Mouse (Mus musculus) limb, embryonic 14.5 days (tissue): ENCODE results near the gene Tcn2. TPM values are rescaled to one million over a fixed set of nuclear protein-coding genes. Genes with fewer than 3 reads are reported as not detected.

Source experiments
- ATAC-seq: fragments of 200-750 bp; cut with Nextera tagmentation; 2 replicates; pipeline ENCODE4 v1.8.0; 2017; ENCODE audit warnings: low read depth, moderate number of reproducible peaks, moderate TSS enrichment; ENCODE audit not compliant: low FRiP score
- DNase-seq: peaks from one replicate; pipeline ENCODE4 v3.0.0-alpha.2; 2015; ENCODE audit warnings: low spot score
- H3K27ac ChIP-seq: fragments of 300-500 bp; sonication (generic); replicated peaks from 2 replicates; pipeline ENCODE4 v1.5.1; 2014; ENCODE audit warnings: low read depth, mild to moderate bottlenecking, low read length, moderate library complexity, mixed read lengths
- H3K27me3 ChIP-seq: fragments of 300-500 bp; sonication (generic); 2 replicates; pipeline ENCODE4 v1.6.1; 2014; ENCODE audit warnings: low read length, mixed read lengths; ENCODE audit not compliant: control insufficient read depth, insufficient read depth
- H3K36me3 ChIP-seq: fragments of 300-500 bp; sonication (generic); 2 replicates; pipeline ENCODE4 v1.6.1; 2014; ENCODE audit warnings: mild to moderate bottlenecking, low read length, moderate library complexity, mixed read lengths; ENCODE audit not compliant: control insufficient read depth, insufficient read depth
- H3K4me1 ChIP-seq: fragments of 300-500 bp; sonication (generic); 2 replicates; pipeline ENCODE4 v1.6.1; 2014; ENCODE audit warnings: antibody characterized with exemption, low read length, mixed read lengths; ENCODE audit not compliant: control insufficient read depth, insufficient read depth
- H3K4me2 ChIP-seq: fragments of 300-500 bp; sonication (generic); replicated peaks from 2 replicates; pipeline ENCODE4 v1.6.1; 2014; ENCODE audit warnings: low read depth, mild to moderate bottlenecking, low read length, moderate library complexity; ENCODE audit not compliant: severe bottlenecking
- H3K4me3 ChIP-seq: fragments of 300-500 bp; sonication (generic); replicated peaks from 2 replicates; pipeline ENCODE4 v1.5.1; 2014; ENCODE audit warnings: low read length
- H3K9ac ChIP-seq: fragments of 300-500 bp; sonication (generic); 2 replicates; pipeline ENCODE4 v1.6.1; 2014; ENCODE audit warnings: mild to moderate bottlenecking, low read depth, low read length, moderate library complexity; ENCODE audit not compliant: severe bottlenecking
- H3K9me3 ChIP-seq: fragments of 300-500 bp; sonication (generic); 2 replicates; pipeline ENCODE4 v1.6.1; 2016; ENCODE audit warnings: low read length; ENCODE audit not compliant: control insufficient read depth
- POLR2A ChIP-seq: fragments of 200-500 bp; IDR thresholded peaks from 2 replicates; pipeline ENCODE4 v1.8.0; 2012; ENCODE audit warnings: inconsistent platforms, mild to moderate bottlenecking, moderate library complexity, borderline replicate concordance; ENCODE audit not compliant: insufficient read depth, insufficient read length; ENCODE audit errors: extremely low read depth
- WGBS: fragments of 180-500 bp; shearing (Covaris S2); extraction: QIAGEN DNeasy Blood & Tissue Kit; methylation state at CpG from one replicate; pipeline ENCODE4 v1.1.7; 2014; 5-methylcytosine and 5-hydroxymethylcytosine counted together
- polyA plus RNA-seq, 2 experiments: library from polyadenylated mRNA; depleted of rRNA in 1 of 2; stranded (reverse) in 1 of 2; unstranded in 1 of 2; fragments of >200 nt; fragmentation: Nextera tagmentation in 1 of 2; extraction: Ambion mirVana in 1 of 2; gene quantifications; 2 replicates each; pipeline versions ENCODE4 v1.2.1 to v1.2.3; 2012 to 2014

The Tcn2 gene
- polyA plus RNA-seq, 2 experiments, result 51.5 to 54.3 TPM

- ATAC-seq, result no peak
- 38% methylated on average over 2 of the region's 2 CpGs for WGBS
- Histone ChIP-seq H3K4me3 (no peak overlapping the region), H3K27ac (no peak overlapping the region), H3K4me2 (no peak overlapping the region), H3K9me3 (no peaks in the 10 kb centered on the region), H3K9ac (no peak overlapping the region), H3K36me3 (no peaks in the 10 kb centered on the region), H3K4me1 (no peaks in the 10 kb centered on the region), H3K27me3 (no peaks in the 10 kb centered on the region)
- no peak for TF ChIP-seq POLR2A
- DNase-seq, result peak; percentile 77
Measured at GRCm38 (mm10) chr11:3879836-3880235, 52.1 kb downstream of the Tcn2 start.

- DNase-seq (no peak), ATAC-seq (no peak)
- H3K9me3 ChIP-seq, result no peaks in the 10 kb centered on the region
- TF ChIP-seq POLR2A, result no peak
- no peak overlapping the region for H3K9ac ChIP-seq
- H3K4me3 ChIP-seq, result no peak overlapping the region
- H3K27ac ChIP-seq, result no peak overlapping the region
- no peak overlapping the region for H3K4me2 ChIP-seq
- WGBS, result 75% methylated on average over 7 of the region's 7 CpGs
- no peaks in the 10 kb centered on the region for H3K4me1 ChIP-seq
- H3K27me3 ChIP-seq, result no peaks in the 10 kb centered on the region
- H3K36me3 ChIP-seq, result no peaks in the 10 kb centered on the region
Measured at GRCm38 (mm10) chr11:3878660-3879059, 53.3 kb downstream of the Tcn2 start.

GRCm38 (mm10) chr11:3876419-3876818 lies 55.5 kb downstream of the Tcn2 start:
- TF ChIP-seq POLR2A, result no peak
- 69% methylated on average over 6 of the region's 6 CpGs for WGBS
- H3K4me3 ChIP-seq, result no peak overlapping the region

More at GRCm38 (mm10) chr11:3876419-3876818, 55.5 kb downstream of the Tcn2 start:
- Histone ChIP-seq H3K4me2 (no peak overlapping the region), H3K4me1 (no peaks in the 10 kb centered on the region), H3K9me3 (no peaks in the 10 kb centered on the region), H3K9ac (no peak overlapping the region), H3K27me3 (no peaks in the 10 kb centered on the region), H3K36me3 (no peaks in the 10 kb centered on the region), H3K27ac (no peak overlapping the region)
- ATAC-seq (no peak), DNase-seq (no peak)

Other genes starting within 250 kb of the Tcn2 start
- gene Osbp2, start 68.3 kb downstream of the Tcn2 start, polyA plus RNA-seq (2012; rRNA removed), result 0.77 and 0.86 TPM in 2 replicates
- 1.3 and 1.5 TPM in 2 replicates for gene Osbp2, start 68.3 kb downstream of the Tcn2 start, polyA plus RNA-seq (2014; fragmentation: Nextera tagmentation; extraction: Ambion mirVana)
- gene 4921536K21Rik, start 37.1 kb downstream of the Tcn2 start, polyA plus RNA-seq (2012; rRNA removed), result 0.23 and 0.31 TPM in 2 replicates
- gene 4921536K21Rik, start 37.1 kb downstream of the Tcn2 start, polyA plus RNA-seq (2014; fragmentation: Nextera tagmentation; extraction: Ambion mirVana), result 0.10 TPM in 1 of 2 replicates, not detected in the other
- 6.3 and 7.6 TPM in 2 replicates for gene Dusp18, start 36.9 kb downstream of the Tcn2 start, polyA plus RNA-seq (2012; rRNA removed)
- gene Dusp18, start 36.9 kb downstream of the Tcn2 start, polyA plus RNA-seq (2014; fragmentation: Nextera tagmentation; extraction: Ambion mirVana), result 8.0 and 8.5 TPM in 2 replicates
- 4.8 and 5.7 TPM in 2 replicates for gene Slc35e4, start 17.5 kb downstream of the Tcn2 start, polyA plus RNA-seq (2012; rRNA removed)
- gene Slc35e4, start 17.5 kb downstream of the Tcn2 start, polyA plus RNA-seq (2014; fragmentation: Nextera tagmentation; extraction: Ambion mirVana), result 3.7 and 4.6 TPM in 2 replicates
- gene Pes1, start 31.8 kb upstream of the Tcn2 start, polyA plus RNA-seq (2012; rRNA removed), result 62.5 and 68.4 TPM in 2 replicates
- gene Pes1, start 31.8 kb upstream of the Tcn2 start, polyA plus RNA-seq (2014; fragmentation: Nextera tagmentation; extraction: Ambion mirVana), result 58.0 and 60.6 TPM in 2 replicates
- gene 4930556J24Rik, start 44.6 kb upstream of the Tcn2 start, polyA plus RNA-seq (2012; rRNA removed), result not detected in 2 replicates
- gene 4930556J24Rik, start 44.6 kb upstream of the Tcn2 start, polyA plus RNA-seq (2014; fragmentation: Nextera tagmentation; extraction: Ambion mirVana), result 0.17 TPM in 1 of 2 replicates, not detected in the other
- gene Gal3st1, start 51.5 kb upstream of the Tcn2 start, polyA plus RNA-seq (2012; rRNA removed), result 5.9 and 8.3 TPM in 2 replicates
- 3.1 TPM in 2 replicates for gene Gal3st1, start 51.5 kb upstream of the Tcn2 start, polyA plus RNA-seq (2014; fragmentation: Nextera tagmentation; extraction: Ambion mirVana)
- 0.11 and 0.13 TPM in 2 replicates for gene Sec14l4, start 99.3 kb upstream of the Tcn2 start, polyA plus RNA-seq (2012; rRNA removed)
- 0.14 and 0.32 TPM in 2 replicates for gene Sec14l4, start 99.3 kb upstream of the Tcn2 start, polyA plus RNA-seq (2014; fragmentation: Nextera tagmentation; extraction: Ambion mirVana)
- gene Sec14l3, start 132.7 kb upstream of the Tcn2 start, polyA plus RNA-seq (2012; rRNA removed), result not detected in 2 replicates
- gene Sec14l3, start 132.7 kb upstream of the Tcn2 start, polyA plus RNA-seq (2014; fragmentation: Nextera tagmentation; extraction: Ambion mirVana), result not detected in 2 replicates
- gene Mtfp1, start 163.3 kb upstream of the Tcn2 start, polyA plus RNA-seq (2012; rRNA removed), result 4.7 and 5.9 TPM in 2 replicates
- gene Mtfp1, start 163.3 kb upstream of the Tcn2 start, polyA plus RNA-seq (2014; fragmentation: Nextera tagmentation; extraction: Ambion mirVana), result 5.3 and 5.9 TPM in 2 replicates
- 5.1 and 5.8 TPM in 2 replicates for gene Sec14l2, start 191.3 kb upstream of the Tcn2 start, polyA plus RNA-seq (2012; rRNA removed)
- 1.4 and 1.7 TPM in 2 replicates for gene Sec14l2, start 191.3 kb upstream of the Tcn2 start, polyA plus RNA-seq (2014; fragmentation: Nextera tagmentation; extraction: Ambion mirVana)
- 57.1 and 62.6 TPM in 2 replicates for gene Rnf215, start 203.0 kb upstream of the Tcn2 start, polyA plus RNA-seq (2012; rRNA removed)
- gene Rnf215, start 203.0 kb upstream of the Tcn2 start, polyA plus RNA-seq (2014; fragmentation: Nextera tagmentation; extraction: Ambion mirVana), result 40.7 and 49.8 TPM in 2 replicates
- gene Ccdc157, start 228.1 kb upstream of the Tcn2 start, polyA plus RNA-seq (2012; rRNA removed), result 26.1 and 28.4 TPM in 2 replicates
- 6.6 and 7.6 TPM in 2 replicates for gene Ccdc157, start 228.1 kb upstream of the Tcn2 start, polyA plus RNA-seq (2014; fragmentation: Nextera tagmentation; extraction: Ambion mirVana)
- 67.5 and 73.4 TPM in 2 replicates for gene Sf3a1, start 228.2 kb upstream of the Tcn2 start, polyA plus RNA-seq (2012; rRNA removed)
- 54.7 and 62.2 TPM in 2 replicates for gene Sf3a1, start 228.2 kb upstream of the Tcn2 start, polyA plus RNA-seq (2014; fragmentation: Nextera tagmentation; extraction: Ambion mirVana)